Mouse (Mus musculus): ENCODE data around the gene Sass6. TPM values are rescaled to one million over a fixed set of nuclear protein-coding genes. Genes with fewer than 3 reads are reported as not detected.
A peak's percentile ranks its signal among the peaks of the same experiment; 100 is the strongest.
"Not testable (repeated sequence)": the region's sequence is repeated elsewhere in the genome, so short reads cannot be mapped to it uniquely, and the experiment has no call there.

Sass6 gene
- 1 to 10 TPM; 1.4 to 1.9 TPM for total RNA-seq (2021)
- long read RNA-seq, experiment 1: 0 reads
- long read RNA-seq, experiment 2, partial matches to known transcripts: 0 of 2 reads
- long read RNA-seq, experiment 2, other reads (novel, unspliced or antisense): 0 of 2 reads

GRCm38 (mm10) chr3:116594728-116595602 is at the start of gene Sass6:
TSS of gene Sass6 (plus strand) at chr3:116594982.
- peak; percentile 97 to 98 for DNase-seq (ENCODE audit: low spot score in 2 of 2)

GRCm38 (mm10) chr3:116547430-116547829 is 47.4 kb upstream of the Sass6 start:
- DNase-seq (ENCODE audit: low spot score in 2 of 2): no peak

GRCm38 (mm10) chr3:116551362-116551761 is 43.4 kb upstream of the Sass6 start:
- DNase-seq (ENCODE audit: low spot score in 2 of 2): no peak

- DNase-seq (ENCODE audit: low spot score in 2 of 2): not testable (repeated sequence)
These were observed 33.5 kb upstream of the Sass6 start for GRCm38 (mm10) chr3:116561315-116561714.

GRCm38 (mm10) chr3:116562408-116563094 is 32.2 kb upstream of the Sass6 start, which contains the start of gene Lrrc39:
TSS of gene Lrrc39 (plus strand) at chr3:116562973.
- DNase-seq (ENCODE audit: low spot score in 2 of 2): no peak

- no peak for DNase-seq (ENCODE audit: low spot score in 2 of 2)
These were observed 31.7 kb upstream of the Sass6 start for GRCm38 (mm10) chr3:116563095-116563492.

- no peak for DNase-seq (ENCODE audit: low spot score in 2 of 2)
These were observed 24.2 kb upstream of the Sass6 start for GRCm38 (mm10) chr3:116570628-116571027.

GRCm38 (mm10) chr3:116577286-116577685 is 17.5 kb upstream of the Sass6 start:
- no peak for DNase-seq (ENCODE audit: low spot score in 2 of 2)

GRCm38 (mm10) chr3:116582201-116582600 is 12.6 kb upstream of the Sass6 start:
- no peak for DNase-seq (ENCODE audit: low spot score in 2 of 2)

GRCm38 (mm10) chr3:116594076-116594727 is 580 bp upstream of the Sass6 start:
- no peak for DNase-seq (ENCODE audit: low spot score in 2 of 2)

- DNase-seq (ENCODE audit: low spot score in 2 of 2): no peak
These were observed 815 bp downstream of the Sass6 start for GRCm38 (mm10) chr3:116595603-116595991.

GRCm38 (mm10) chr3:116599705-116600104 is 4.9 kb downstream of the Sass6 start:
- no peak for DNase-seq (ENCODE audit: low spot score in 2 of 2)

- no peak for DNase-seq (ENCODE audit: low spot score in 2 of 2)
These were observed 6.2 kb downstream of the Sass6 start for GRCm38 (mm10) chr3:116601005-116601404.

GRCm38 (mm10) chr3:116601781-116602180 is 7.0 kb downstream of the Sass6 start:
- DNase-seq (ENCODE audit: low spot score in 2 of 2): no peak

GRCm38 (mm10) chr3:116604570-116604969 is 9.8 kb downstream of the Sass6 start:
- DNase-seq (ENCODE audit: low spot score in 2 of 2): no peak

GRCm38 (mm10) chr3:116614295-116614892 is 19.6 kb downstream of the Sass6 start, which contains the start of gene Trmt13:
TSS of gene Trmt13 (minus strand) at chr3:116614587.
- DNase-seq (ENCODE audit: low spot score in 2 of 2): no peak

- no peak for DNase-seq (ENCODE audit: low spot score in 2 of 2)
These were observed 20.7 kb downstream of the Sass6 start for GRCm38 (mm10) chr3:116615318-116616068.

GRCm38 (mm10) chr3:116618855-116619254 is 24.1 kb downstream of the Sass6 start:
- no peak for DNase-seq (ENCODE audit: low spot score in 2 of 2)

GRCm38 (mm10) chr3:116620636-116621370 is 26.0 kb downstream of the Sass6 start:
- no peak for DNase-seq (ENCODE audit: low spot score in 2 of 2)
